Mouse (Mus musculus): ENCODE results near the gene Sgip1. TPM values are rescaled to one million over a fixed set of nuclear protein-coding genes. Genes with fewer than 3 reads are reported as not detected.

Sgip1 gene
- total RNA-seq, 2 experiments from 2014 or later, result 1.1 to 1.9 TPM

Other genes with a start within 250 kb of the Sgip1 start
- not detected for gene Tctex1d1, start 237.3 kb downstream of the Sgip1 start, total RNA-seq (2021)